Mouse (Mus musculus): ENCODE data around the gene Gm3543.
"Not testable (repeated sequence)": the region's sequence is repeated elsewhere in the genome, so short reads cannot be mapped to it uniquely, and the experiment has no call there.

The Gm3543 gene

DNA sequence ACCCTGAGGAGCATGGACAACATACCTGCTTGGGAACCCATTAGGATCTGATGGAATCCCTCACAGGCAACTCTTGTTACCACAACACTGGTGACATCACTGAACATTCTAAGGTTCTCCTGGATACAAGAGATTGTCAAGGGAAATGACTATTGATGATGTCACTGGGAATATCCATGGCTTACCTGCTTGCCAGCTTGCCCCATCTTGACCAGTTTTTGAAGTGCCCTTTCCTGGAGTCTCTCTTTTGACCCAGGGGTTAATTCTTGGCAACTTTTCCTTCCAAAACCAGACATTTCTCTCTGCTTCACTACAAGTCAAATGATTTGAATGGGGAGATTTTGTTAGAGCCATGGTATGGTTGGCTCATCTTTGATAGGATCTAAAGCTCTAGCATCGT lies at the start of gene Gm3543:
Gm3543 (minus strand) TSS at position 101 of the 400 bp plus-strand sequence.
- not testable (repeated sequence) for DNase-seq

DNA sequence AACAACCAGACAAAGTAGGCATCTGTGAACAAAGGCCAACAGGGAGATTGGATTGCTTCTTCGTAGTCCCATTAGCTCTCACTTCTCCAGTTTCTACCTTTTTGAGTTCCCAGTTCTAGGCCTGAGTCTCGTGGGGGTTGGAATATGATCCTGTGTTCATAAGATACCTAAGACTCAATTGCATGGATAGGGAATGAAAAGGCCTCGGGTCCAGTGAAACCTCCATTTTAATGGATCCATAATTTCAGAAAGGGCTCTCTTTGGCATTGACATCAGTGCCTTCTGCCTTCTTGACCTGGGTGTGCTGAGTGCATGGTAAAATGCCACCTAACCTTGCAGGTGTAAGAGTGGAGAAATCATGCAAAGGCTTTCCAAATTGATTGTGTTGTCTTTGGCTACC lies 14.5 kb downstream of the Gm3543 start:
- not testable (repeated sequence) for DNase-seq

DNA sequence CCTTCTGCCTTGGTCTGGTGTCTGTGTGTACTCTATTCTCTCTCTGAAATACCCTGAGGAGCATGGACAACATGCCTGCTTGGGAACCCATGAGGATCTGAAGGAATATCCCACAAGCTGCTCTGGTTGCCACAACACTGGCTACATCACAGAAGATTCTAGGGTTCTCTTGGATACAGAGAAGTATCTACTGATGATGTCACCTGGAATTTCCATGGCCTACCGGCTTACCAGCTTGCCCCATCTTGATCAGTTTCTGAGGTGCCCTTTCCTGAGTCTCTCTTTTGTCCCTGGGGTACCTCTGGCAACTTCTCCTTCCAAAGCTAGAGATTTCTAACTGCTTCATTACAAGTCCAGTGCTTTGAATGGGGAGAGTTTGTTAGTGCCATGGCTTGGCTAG lies 15.3 kb downstream of the Gm3543 start, which contains the start of gene Gm6401:
Gm6401 (minus strand) TSS at position 101 of the 400 bp plus-strand sequence.
- DNase-seq, result not testable (repeated sequence)

DNA sequence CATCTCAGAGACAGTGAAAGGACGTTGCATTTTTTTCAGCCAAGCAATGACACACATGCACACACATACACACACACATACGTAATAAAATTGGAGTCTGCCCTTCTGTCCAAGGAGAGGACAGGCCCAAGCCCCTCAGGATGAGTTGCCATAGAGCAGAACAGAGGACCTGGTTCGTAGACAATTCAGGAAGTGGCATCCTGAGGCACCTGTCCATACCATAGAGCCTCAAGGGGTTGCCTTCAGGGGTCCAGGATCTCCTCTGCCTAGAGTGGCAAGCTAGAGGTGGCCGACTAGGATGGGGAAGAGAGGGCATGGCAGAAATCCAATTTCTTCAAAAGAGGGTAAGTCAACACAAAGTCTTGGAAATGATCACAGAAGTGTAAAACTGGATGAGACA lies 19.0 kb downstream of the Gm3543 start:
- not testable (repeated sequence) for DNase-seq

DNA sequence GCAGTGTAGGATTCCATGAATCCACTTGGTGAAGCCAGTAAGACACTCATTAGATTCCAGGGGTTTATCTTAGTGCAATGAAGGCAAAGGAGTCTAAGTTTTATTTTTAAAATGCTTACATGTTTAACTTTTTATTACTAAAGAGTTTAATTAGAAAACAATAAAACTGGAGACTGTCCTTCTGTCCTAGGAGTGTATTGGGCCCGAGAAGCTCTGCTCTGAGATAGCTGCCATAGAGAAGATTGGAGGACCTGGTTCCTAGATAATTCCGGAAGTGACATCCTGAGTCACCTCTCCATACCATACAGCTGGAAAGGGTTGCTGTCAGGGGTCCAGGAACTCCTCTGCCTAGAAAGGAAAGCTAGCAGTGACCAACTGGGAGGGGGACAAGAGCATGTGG lies 39.4 kb downstream of the Gm3543 start, which contains the start of gene 1700024B05Rik:
1700024B05Rik (plus strand) TSS at position 301 of the 400 bp plus-strand sequence.
- DNase-seq, result not testable (repeated sequence)

Measured in layer of hippocampus, adult 9-11 months (tissue).